Mouse (Mus musculus): Measurements from ENCODE around the gene Lgr4.

DNA sequence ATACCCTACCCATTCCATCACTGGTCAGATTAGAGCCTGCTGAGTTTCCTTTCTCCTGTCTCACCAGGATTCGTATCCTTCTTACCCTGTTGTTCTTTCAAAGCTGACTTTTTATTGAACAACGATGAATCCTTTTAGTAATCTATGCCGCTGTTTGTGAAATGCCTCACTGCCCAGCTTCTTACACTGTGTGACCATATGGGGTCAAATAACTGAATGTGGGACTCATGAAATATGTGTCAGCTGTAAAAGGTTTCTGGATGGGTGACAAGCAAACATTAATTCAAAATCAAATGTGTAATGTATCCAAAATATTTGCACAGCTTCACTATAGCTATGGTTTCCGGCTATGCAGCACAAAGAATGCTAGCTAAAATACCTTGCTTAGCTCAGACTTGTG is 28.1 kb downstream of the Lgr4 start:
- no peak for TF ChIP-seq CTCF (IDR thresholded peaks at IDR 0.05; ENCODE audit: insufficient read depth, low read length)
- TF ChIP-seq POLR2A (IDR thresholded peaks at IDR 0.05; ENCODE audit: borderline replicate concordance, extremely low read depth, low read depth, low read length): no peak
